In genomic region chr4:134342213-134342779, GRCm38 (mm10) we compare ENCODE assay signal across 18 mouse cellular contexts. TPM values are rescaled to one million over a fixed set of nuclear protein-coding genes. Genes with fewer than 3 reads are reported as not detected.
DNase-seq lines count a peak whose midpoint lies in the region; ATAC-seq and TF ChIP-seq lines count a peak whose summit lies in the region.
"Had no signal": no experiment of that assay in that cellular context is flagged by ENCODE, and none has a peak within 500 bp of the region (broad histone marks: within the 10 kb centered on the region; RNA-seq: fewer than 3 reads in every experiment).

No protein-coding gene starts in this region.

- no peaks in the 10 kb centered on the region for H3K79me2 ChIP-seq in heart, adult 2 months (replicated peaks; ENCODE audit: control insufficient read depth, insufficient read depth, low read length)

- no peak for ATAC-seq in heart, embryonic 13.5 days (ENCODE audit: extremely low read depth, insufficient number of reproducible peaks, low FRiP score, low TSS enrichment)
- no peak for ATAC-seq in intestine, embryonic 16.5 days
- ATAC-seq: activated CD4-positive, CD25-positive, alpha-beta regulatory T cell, adult 4 months; hindbrain, embryonic 16.5 days had no signal

- intact Hi-C loops in heart, adult 2 months (cut with DNase I): no loop called here

- no peak for TF ChIP-seq POLR2A in heart, adult 2 months (IDR thresholded peaks at IDR 0.05; ENCODE audit: insufficient read depth, low read depth, low read length)
- no peak for TF ChIP-seq POLR2A in ES-Bruce4 (IDR thresholded peaks at IDR 0.05; ENCODE audit: insufficient read depth, low read length)

- H3K9ac ChIP-seq in heart, embryonic 13.5 days: no peak overlapping the region
- no peak overlapping the region for H3K9ac ChIP-seq in heart, adult 2 months (ENCODE audit: low read depth, low read length)
- H3K9ac ChIP-seq in ES-Bruce4 (ENCODE audit: low read depth, poor library complexity, severe bottlenecking): no peak overlapping the region
- peak overlapping the region; percentile 43 for H3K9ac ChIP-seq in intestine, embryonic 16.5 days (ENCODE audit: low read depth, low read length)
- H3K9ac ChIP-seq: liver, embryonic 13.5 days had no signal

- peak overlapping the region; percentile 49 for H3K4me3 ChIP-seq in heart, embryonic 13.5 days
- H3K4me3 ChIP-seq in heart, adult 2 months: no peak overlapping the region
- 0 out of 2 replicates have a peak overlapping the region, but pooled peaks have one; percentile 19 for H3K4me3 ChIP-seq in ES-Bruce4 (ENCODE audit: low read depth, low read length)
- peak overlapping the region; percentile 44; the same call in 1 of the 2 replicates for H3K4me3 ChIP-seq in intestine, embryonic 16.5 days (ENCODE audit: low read length)

- H3K9me3 ChIP-seq in heart, embryonic 13.5 days: peaks cover 2% of the 10 kb centered on the region; the same call in 1 of the 2 replicates
- H3K9me3 ChIP-seq in ES-Bruce4 (replicated peaks; ENCODE audit: control insufficient read depth, insufficient read depth, low read length, poor library complexity, severe bottlenecking): peaks cover 7% of the 10 kb centered on the region
- H3K9me3 ChIP-seq in intestine, embryonic 16.5 days (ENCODE audit: control insufficient read depth, low read length): no peaks in the 10 kb centered on the region; the same call in 1 of the 2 replicates
- H3K9me3 ChIP-seq: heart, embryonic 15.5 days; liver, embryonic 13.5 days; neural tube, embryonic 13.5 days had no signal

- peaks cover 14% of the 10 kb centered on the region for H3K4me1 ChIP-seq in heart, embryonic 13.5 days
- no peaks in the 10 kb centered on the region for H3K4me1 ChIP-seq in heart, adult 2 months (ENCODE audit: control insufficient read depth, insufficient read depth, low read length)
- H3K4me1 ChIP-seq in ES-Bruce4 (ENCODE audit: control insufficient read depth, insufficient read depth, low read length): peaks cover 7% of the 10 kb centered on the region
- peaks cover 19% of the 10 kb centered on the region for H3K4me1 ChIP-seq in intestine, embryonic 16.5 days (ENCODE audit: control insufficient read depth, insufficient read depth, low read length)

- H3K36me3 ChIP-seq in heart, embryonic 13.5 days: no peaks in the 10 kb centered on the region
- no peaks in the 10 kb centered on the region for H3K36me3 ChIP-seq in heart, adult 2 months (ENCODE audit: control insufficient read depth, insufficient read depth, low read length)
- H3K36me3 ChIP-seq in ES-Bruce4 (ENCODE audit: control insufficient read depth, insufficient read depth, low read length, poor library complexity, severe bottlenecking): no peaks in the 10 kb centered on the region
- no peaks in the 10 kb centered on the region for H3K36me3 ChIP-seq in intestine, embryonic 16.5 days (ENCODE audit: control insufficient read depth, insufficient read depth, low read length)
- H3K36me3 ChIP-seq: heart, embryonic 15.5 days; liver, embryonic 13.5 days; neural tube, embryonic 13.5 days had no signal

- no peak overlapping the region for H3K27ac ChIP-seq in heart, embryonic 13.5 days (replicated peaks)
- H3K27ac ChIP-seq in heart, adult 2 months: no peak overlapping the region
- no peak overlapping the region for H3K27ac ChIP-seq in ES-Bruce4 (ENCODE audit: insufficient read depth, low read length)
- H3K27ac ChIP-seq in intestine, embryonic 16.5 days (ENCODE audit: low read length): no peak overlapping the region
- H3K27ac ChIP-seq: heart, embryonic 15.5 days; liver, embryonic 13.5 days; neural tube, embryonic 13.5 days had no signal

- 23% methylated on average over 11 of the region's 11 CpGs for WGBS in heart, embryonic 13.5 days
- 36% methylated on average over 11 of the region's 11 CpGs for WGBS in heart, adult 2 months
- 37% methylated on average over 11 of the region's 11 CpGs for WGBS in intestine, embryonic 16.5 days

- H3K27me3 ChIP-seq in heart, embryonic 13.5 days (replicated peaks): peaks cover 67% of the 10 kb centered on the region
- H3K27me3 ChIP-seq in heart, adult 2 months (ENCODE audit: control insufficient read depth, insufficient read depth, low read length): peaks cover 12% of the 10 kb centered on the region
- peaks cover 3% of the 10 kb centered on the region; the same call in 1 of the 2 replicates for H3K27me3 ChIP-seq in ES-Bruce4 (ENCODE audit: control insufficient read depth, insufficient read depth, low read length, poor library complexity, severe bottlenecking)
- peaks cover 23% of the 10 kb centered on the region for H3K27me3 ChIP-seq in intestine, embryonic 16.5 days (replicated peaks; ENCODE audit: control insufficient read depth, insufficient read depth, low read length)

- no peak for TF ChIP-seq EP300 in heart, adult 2 months (IDR thresholded peaks at IDR 0.05; ENCODE audit: insufficient read depth, low read depth, low read length)
- TF ChIP-seq EP300 in ES-Bruce4 (IDR thresholded peaks at IDR 0.05; ENCODE audit: insufficient read depth, low read depth, low read length): peak; percentile 45; the same call in 1 of the 2 replicates

- peak overlapping the region; percentile 69 for H3K4me2 ChIP-seq in heart, embryonic 13.5 days
- peak overlapping the region; percentile 62 for H3K4me2 ChIP-seq in intestine, embryonic 16.5 days (ENCODE audit: low read depth, low read length)

- no peak for TF ChIP-seq CTCF in heart, adult 2 months (IDR thresholded peaks at IDR 0.05)
- TF ChIP-seq CTCF in ES-Bruce4 (IDR thresholded peaks at IDR 0.05; ENCODE audit: low read depth, low read length): no peak

- no peak for DNase-seq in heart, adult 2 months
- DNase-seq in ZHBTc4 (ENCODE audit: low read depth, low spot score): peak; percentile 65
- DNase-seq in layer of hippocampus, postnatal 10 days (ENCODE audit: low spot score in 2 of 2): no peak
- DNase-seq in layer of hippocampus, postnatal 14 days (ENCODE audit: low spot score in 2 of 2): no peak
- no peak for DNase-seq in thymus, postnatal 4 days
- DNase-seq: B cell, adult 2 months; cerebellum, adult 9-10 months; liver, embryonic 13.5 days had no signal

RNA-seq across cellular contexts. Expression of gene Slc30a2, which starts 0.7 kb away (rescaled TPM):
- polyA plus RNA-seq in heart, embryonic 13.5 days (2015; fragmentation: Nextera tagmentation; extraction: Ambion mirVana): 0.11 and 0.19 TPM in 2 replicates
- under 1 TPM; 0.45 to 0.65 TPM for total RNA-seq in heart, adult 2 months (2021)
- 0.12 and 0.35 TPM in 2 replicates for polyA plus RNA-seq in heart, adult 2 months (2012; rRNA removed)
- 3.9 and 4.9 TPM in 2 replicates for polyA plus RNA-seq in ES-Bruce4 (2011; ENCODE audit: insufficient read depth, insufficient read length, low read depth, missing spikeins)
- polyA plus RNA-seq in intestine, embryonic 16.5 days (2015; fragmentation: Nextera tagmentation; extraction: Ambion mirVana): 7.4 and 10.6 TPM in 2 replicates
- not detected for total RNA-seq in layer of hippocampus, postnatal 10 days (2021)
- not detected for total RNA-seq in layer of hippocampus, postnatal 14 days (2021)
- total RNA-seq: left cerebral cortex, postnatal 36 days had no signal
- polyA plus RNA-seq: liver, embryonic 13.5 days had no signal

RNA-seq across cellular contexts. Expression of gene Trim63, which starts 27.4 kb away (rescaled TPM):
- polyA plus RNA-seq in heart, embryonic 13.5 days (2015; fragmentation: Nextera tagmentation; extraction: Ambion mirVana): 108 and 136 TPM in 2 replicates
- total RNA-seq in heart, adult 2 months (2021): 100 to 1,000 TPM; 209 to 210 TPM
- polyA plus RNA-seq in heart, adult 2 months (2012; rRNA removed): 142 and 215 TPM in 2 replicates
- polyA plus RNA-seq in ES-Bruce4 (2011; ENCODE audit: insufficient read depth, insufficient read length, low read depth, missing spikeins): 5.4 and 7.4 TPM in 2 replicates
- polyA plus RNA-seq in intestine, embryonic 16.5 days (2015; fragmentation: Nextera tagmentation; extraction: Ambion mirVana): 1.3 and 1.9 TPM in 2 replicates
- under 1 TPM; 0.25 to 0.71 TPM for total RNA-seq in layer of hippocampus, postnatal 10 days (2021)
- total RNA-seq in layer of hippocampus, postnatal 14 days (2021): under 1 TPM in 1 of 2 experiments, not detected in 1; 0.21 TPM
- total RNA-seq: adrenal gland, postnatal 25 days; layer of hippocampus, postnatal 25 days had no signal
- polyA plus RNA-seq: activated CD4-positive, CD25-positive, alpha-beta regulatory T cell, adult 4 months had no signal

RNA-seq across cellular contexts. Expression of gene Extl1, which starts 41.4 kb away (rescaled TPM):
- polyA plus RNA-seq in heart, embryonic 13.5 days (2015; fragmentation: Nextera tagmentation; extraction: Ambion mirVana): 2.7 and 3.3 TPM in 2 replicates
- total RNA-seq in heart, adult 2 months (2021): 10 to 100 TPM; 18.0 to 19.6 TPM
- polyA plus RNA-seq in heart, adult 2 months (2012; rRNA removed): 23.7 and 24.4 TPM in 2 replicates
- 3.3 and 3.9 TPM in 2 replicates for polyA plus RNA-seq in ES-Bruce4 (2011; ENCODE audit: insufficient read depth, insufficient read length, low read depth, missing spikeins)
- polyA plus RNA-seq in intestine, embryonic 16.5 days (2015; fragmentation: Nextera tagmentation; extraction: Ambion mirVana): 1.6 and 1.7 TPM in 2 replicates
- 10 to 100 TPM; 26.2 to 27.5 TPM for total RNA-seq in layer of hippocampus, postnatal 10 days (2021)
- total RNA-seq in layer of hippocampus, postnatal 14 days (2021): 10 to 100 TPM; 37.6 to 39.5 TPM

RNA-seq across cellular contexts. Expression of gene Pafah2, which starts 53.8 kb away (rescaled TPM):
- 9.0 and 9.9 TPM in 2 replicates for polyA plus RNA-seq in heart, embryonic 13.5 days (2015; fragmentation: Nextera tagmentation; extraction: Ambion mirVana)
- 10 to 100 TPM in 1 of 2 experiments, 1 to 10 TPM in 1; 6.4 to 11.0 TPM for total RNA-seq in heart, adult 2 months (2021)
- polyA plus RNA-seq in heart, adult 2 months (2012; rRNA removed): 11.7 and 17.8 TPM in 2 replicates
- polyA plus RNA-seq in ES-Bruce4 (2011; ENCODE audit: insufficient read depth, insufficient read length, low read depth, missing spikeins): 16.4 and 16.5 TPM in 2 replicates
- 61.6 and 69.2 TPM in 2 replicates for polyA plus RNA-seq in intestine, embryonic 16.5 days (2015; fragmentation: Nextera tagmentation; extraction: Ambion mirVana)
- 10 to 100 TPM; 11.5 to 13.1 TPM for total RNA-seq in layer of hippocampus, postnatal 10 days (2021)
- total RNA-seq in layer of hippocampus, postnatal 14 days (2021): 10 to 100 TPM in 1 of 2 experiments, 1 to 10 TPM in 1; 7.8 to 10.9 TPM

RNA-seq across cellular contexts. Expression of gene Pdik1l, which starts 54.6 kb away (rescaled TPM):
- 13.4 and 13.5 TPM in 2 replicates for polyA plus RNA-seq in heart, embryonic 13.5 days (2015; fragmentation: Nextera tagmentation; extraction: Ambion mirVana)
- total RNA-seq in heart, adult 2 months (2021): 1 to 10 TPM; 5.3 to 7.6 TPM
- 1.00 and 4.0 TPM in 2 replicates for polyA plus RNA-seq in heart, adult 2 months (2012; rRNA removed)
- polyA plus RNA-seq in ES-Bruce4 (2011; ENCODE audit: insufficient read depth, insufficient read length, low read depth, missing spikeins): 12.0 and 14.1 TPM in 2 replicates
- 14.0 and 16.5 TPM in 2 replicates for polyA plus RNA-seq in intestine, embryonic 16.5 days (2015; fragmentation: Nextera tagmentation; extraction: Ambion mirVana)
- total RNA-seq in layer of hippocampus, postnatal 10 days (2021): 10 to 100 TPM; 18.6 to 24.4 TPM
- total RNA-seq in layer of hippocampus, postnatal 14 days (2021): 10 to 100 TPM; 21.5 to 21.9 TPM

Comparison
In these comparisons a context has a peak if more than half of its experiments do, and no peak if none do; other contexts are left out.
1. RNA of gene Trim63, which starts 27.4 kb away (polyA plus RNA-seq): 142 to 215 TPM in heart, adult 2 months and 108 to 136 TPM in heart, embryonic 13.5 days; 5.4 to 7.4 TPM in ES-Bruce4 and 1.3 to 1.9 TPM in intestine, embryonic 16.5 days; every median in the first group is over 10 times any median in the second.